Mouse (Mus musculus) Patski (cell line): ENCODE measurements around the gene RPS10-NUDT3. TPM values are rescaled to one million over a fixed set of nuclear protein-coding genes. Genes with fewer than 3 reads are reported as not detected.

Experiments used
- ATAC-seq: fragments of 100-300 bp; one replicate; pipeline ENCODE4 v1.8.0; 2021
- CTCF ChIA-PET: fragments of 350-600 bp; sonication (Branson Sonifier 250); formaldehyde crosslinking; loops from one replicate; lab custom pipeline; 2022; ENCODE audit warnings: inconsistent platforms; lab: Charles Lee
- POLR2A ChIA-PET: fragments of 350-600 bp; sonication (Branson Sonifier 250); formaldehyde crosslinking; loops from one replicate; lab custom pipeline; 2022; ENCODE audit warnings: antibody characterized with exemption, inconsistent platforms; lab: Charles Lee
- DNase-seq: peaks from one replicate; pipeline ENCODE4 v3.0.0-alpha.2; 2011; ENCODE audit warnings: low read depth, low spot score
- H3K27me3 ChIP-seq: fragments of 371-371 bp; one replicate; pipeline ENCODE4 v1.5.1; 2021
- CTCF ChIP-seq: fragments of 100-300 bp; IDR thresholded peaks from one replicate; pipeline ENCODE4 v1.5.1; 2021
- in situ Hi-C: fragments of 300-500 bp; cut with MboI; formaldehyde crosslinking; loops from 3 replicates; pipeline ENCODE4 v1.11.1; 2018; ENCODE audit warnings: low pct_unique_long_range_greater_than_20kb, mixed read lengths
- polyA plus RNA-seq: library from polyadenylated mRNA; unstranded; gene quantifications from one replicate; pipeline ENCODE4 v1.2.3, GENCODE M21; 2021

The RPS10-NUDT3 gene
- polyA plus RNA-seq, 1 experiment from 2014 or later: 1.7 TPM

- ChIA-PET CTCF (interaction anchor here (1.6 kb wide), 1 partner anchor 14 kb away, joined by 4 read pairs; no protein-coding TSS in a partner anchor), POLR2A (no interaction called here)
- no peak for DNase-seq
- TF ChIP-seq CTCF: no peak
- in situ Hi-C loops: no loop called here
- H3K27me3 ChIP-seq: peaks cover 11% of the 10 kb centered on the region
- no peak for ATAC-seq
These were observed 21.0 kb upstream of the RPS10-NUDT3 start for GRCm38 (mm10) chr17:27656011-27656399.

- peaks cover 11% of the 10 kb centered on the region for H3K27me3 ChIP-seq
- in situ Hi-C loops: no loop called here
- ATAC-seq: no peak
- DNase-seq: no peak
- ChIA-PET CTCF (interaction anchor here (1.6 kb wide), 1 partner anchor 14 kb away, joined by 4 read pairs; no protein-coding TSS in a partner anchor), POLR2A (no interaction called here)
- TF ChIP-seq CTCF: no peak
These were observed 20.3 kb upstream of the RPS10-NUDT3 start, which contains the start of gene Pacsin1 for GRCm38 (mm10) chr17:27655089-27656010. TSS of gene Pacsin1 (plus strand) at chr17:27655509.

GRCm38 (mm10) chr17:27653253-27653959 lies 18.4 kb upstream of the RPS10-NUDT3 start:
- ChIA-PET POLR2A (no interaction called here), CTCF (no interaction called here)
- no peak for TF ChIP-seq CTCF
- H3K27me3 ChIP-seq: peaks cover 14% of the 10 kb centered on the region
- in situ Hi-C loops: no loop called here
- DNase-seq: no peak
- no peak for ATAC-seq

GRCm38 (mm10) chr17:27652046-27652790 lies 17.2 kb upstream of the RPS10-NUDT3 start:
- ATAC-seq (no peak), DNase-seq (no peak)
- ChIA-PET CTCF (no interaction called here), POLR2A (no interaction called here)
- TF ChIP-seq CTCF: no peak
- peaks cover 22% of the 10 kb centered on the region for H3K27me3 ChIP-seq
- in situ Hi-C loops: no loop called here

- POLR2A ChIA-PET: no interaction called here
- no peak for TF ChIP-seq CTCF
These were observed 15.6 kb upstream of the RPS10-NUDT3 start for GRCm38 (mm10) chr17:27650586-27650985.

GRCm38 (mm10) chr17:27650160-27650559 lies 15.1 kb upstream of the RPS10-NUDT3 start:
- TF ChIP-seq CTCF: peak; percentile 77
- peaks cover 19% of the 10 kb centered on the region for H3K27me3 ChIP-seq
- ChIA-PET CTCF (interaction anchor here (0.9 to 1.1 kb wide), 3 partner anchors 17 to 74 kb away, joined by 3 to 4 read pairs (median 3); no protein-coding TSS in a partner anchor), POLR2A (no interaction called here)
- no peak for DNase-seq
- in situ Hi-C loops: no loop called here
- peak; percentile 34 for ATAC-seq

More at GRCm38 (mm10) chr17:27650586-27650985, 15.6 kb upstream of the RPS10-NUDT3 start:
- DNase-seq (no peak), ATAC-seq (no peak)
- CTCF ChIA-PET: interaction anchor here (0.9 to 1.1 kb wide), 3 partner anchors 17 to 73 kb away, joined by 3 to 4 read pairs (median 3); no protein-coding TSS in a partner anchor
- H3K27me3 ChIP-seq: peaks cover 19% of the 10 kb centered on the region
- in situ Hi-C loops: no loop called here

GRCm38 (mm10) chr17:27645807-27646206 lies 10.8 kb upstream of the RPS10-NUDT3 start:
- TF ChIP-seq CTCF: no peak
- ChIA-PET POLR2A (no interaction called here), CTCF (no interaction called here)
- peaks cover 11% of the 10 kb centered on the region for H3K27me3 ChIP-seq
- in situ Hi-C loops: loop anchor here (10.0 kb wide), 1 partner anchor 119 kb away; no protein-coding TSS in a partner anchor
- no peak for ATAC-seq
- DNase-seq: no peak

GRCm38 (mm10) chr17:27644572-27644971 lies 9.6 kb upstream of the RPS10-NUDT3 start:
- in situ Hi-C loops: loop anchor here (10.0 kb wide), 1 partner anchor 120 kb away; no protein-coding TSS in a partner anchor
- TF ChIP-seq CTCF: no peak
- H3K27me3 ChIP-seq: peaks cover 11% of the 10 kb centered on the region
- ChIA-PET CTCF (no interaction called here), POLR2A (interaction anchor here (0.6 kb wide), 2 partner anchors 62 to 115 kb away, joined by 3 to 4 read pairs; no protein-coding TSS in a partner anchor)
- DNase-seq: no peak
- ATAC-seq: no peak

- in situ Hi-C loops: loop anchor here (10.0 kb wide), 1 partner anchor 121 kb away; no protein-coding TSS in a partner anchor
- peaks cover 11% of the 10 kb centered on the region for H3K27me3 ChIP-seq
- DNase-seq (no peak), ATAC-seq (no peak)
- CTCF ChIA-PET: no interaction called here
- no peak for TF ChIP-seq CTCF
- POLR2A ChIA-PET: no interaction called here
These were observed 8.7 kb upstream of the RPS10-NUDT3 start for GRCm38 (mm10) chr17:27643756-27644155.

GRCm38 (mm10) chr17:27643101-27643500 lies 8.1 kb upstream of the RPS10-NUDT3 start:
- ATAC-seq (no peak), DNase-seq (no peak)
- CTCF ChIA-PET: no interaction called here
- in situ Hi-C loops: loop anchor here (10.0 kb wide), 1 partner anchor 122 kb away; no protein-coding TSS in a partner anchor
- peaks cover 5% of the 10 kb centered on the region for H3K27me3 ChIP-seq
- TF ChIP-seq CTCF: no peak
- POLR2A ChIA-PET: no interaction called here
